Mouse (Mus musculus): ENCODE results near the gene Mettl5. TPM values are rescaled to one million over a fixed set of nuclear protein-coding genes. Genes with fewer than 3 reads are reported as not detected.

Gene Mettl5
- total RNA-seq (2023) = 10 to 100 TPM; 16.2 to 18.0 TPM

DNA sequence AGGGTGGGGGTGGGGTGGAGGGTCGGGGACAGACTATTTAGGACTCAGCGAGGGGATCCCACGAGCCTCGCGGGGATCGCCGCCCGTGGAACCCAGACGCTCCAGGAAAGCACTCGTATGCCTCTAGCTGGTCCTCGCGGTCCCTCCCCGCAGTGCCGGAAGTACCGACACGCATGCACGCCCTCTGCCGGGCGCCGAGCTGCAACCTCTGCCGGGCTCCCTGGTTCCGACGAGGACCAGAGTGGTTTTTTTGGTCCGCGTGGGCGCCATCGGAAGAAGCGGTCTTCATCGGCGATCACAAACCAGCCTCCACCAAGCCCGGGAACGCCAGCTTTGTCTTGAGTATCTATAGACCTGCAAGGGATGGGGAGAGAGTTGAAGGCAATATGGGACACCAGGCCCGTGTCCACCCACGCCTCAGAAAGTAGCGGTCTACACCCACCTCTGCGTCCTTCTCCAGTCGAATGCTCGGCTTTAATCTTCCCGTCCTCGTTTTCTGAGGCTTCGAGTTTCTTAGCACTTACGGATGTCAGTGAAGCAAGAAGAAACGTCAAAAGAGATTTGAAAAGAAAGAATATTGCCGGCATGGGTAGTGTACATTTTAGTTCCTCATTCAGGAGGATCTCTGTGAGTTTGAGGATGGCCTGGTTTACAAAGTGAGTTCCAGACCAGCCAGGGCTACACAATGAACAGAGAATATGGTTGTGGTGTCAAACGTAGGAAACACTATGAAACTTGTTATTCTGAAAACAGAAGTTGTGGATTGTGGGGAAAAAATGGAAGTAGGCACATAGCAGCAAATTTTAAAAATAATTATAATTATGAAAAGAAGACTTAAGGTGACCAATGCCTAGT lies at the start of gene Mettl5:
Gene Mettl5 (minus strand): TSS at position 165 of the 855 bp plus-strand sequence.

GRCm38 (mm10) chr2:69897039-69897617 lies 11.7 kb upstream of the Mettl5 start, which contains the start of gene Ubr3:
Gene Ubr3, plus strand, starts transcription at chr2:69897246.

DNA sequence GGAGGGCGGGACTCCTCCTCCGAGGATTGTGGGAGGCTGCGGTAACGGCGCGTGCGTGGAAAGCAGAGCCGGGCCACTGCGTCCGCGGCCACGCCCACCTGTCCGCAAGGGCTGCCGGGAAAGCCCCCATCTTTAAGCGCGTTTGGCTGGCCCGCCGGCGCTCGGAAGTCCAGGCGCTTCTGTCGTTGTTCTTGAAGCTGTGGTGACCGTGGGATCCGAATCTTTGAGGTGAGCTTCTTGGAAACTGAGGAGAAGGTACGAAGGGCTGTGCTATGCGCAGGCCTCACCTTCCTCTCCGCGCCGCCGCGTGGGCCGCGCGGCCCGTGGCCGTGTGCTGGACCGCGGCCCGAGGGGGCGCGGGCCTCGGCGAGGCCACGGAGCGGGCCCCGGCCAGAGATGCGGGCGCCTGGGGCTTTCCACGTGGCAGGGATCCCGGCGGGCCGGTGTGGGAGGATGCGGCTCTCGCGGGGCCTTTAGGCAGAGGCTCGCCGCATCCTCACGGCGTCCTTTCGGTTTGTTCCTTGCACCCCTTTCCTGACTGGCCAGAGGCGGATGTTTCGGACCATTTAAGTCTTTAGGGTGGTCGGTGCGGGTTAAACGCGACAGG lies 23.8 kb downstream of the Mettl5 start, which contains the start of gene Ssb:
Gene Ssb (plus strand): TSS at position 78 of the 607 bp plus-strand sequence.

DNA sequence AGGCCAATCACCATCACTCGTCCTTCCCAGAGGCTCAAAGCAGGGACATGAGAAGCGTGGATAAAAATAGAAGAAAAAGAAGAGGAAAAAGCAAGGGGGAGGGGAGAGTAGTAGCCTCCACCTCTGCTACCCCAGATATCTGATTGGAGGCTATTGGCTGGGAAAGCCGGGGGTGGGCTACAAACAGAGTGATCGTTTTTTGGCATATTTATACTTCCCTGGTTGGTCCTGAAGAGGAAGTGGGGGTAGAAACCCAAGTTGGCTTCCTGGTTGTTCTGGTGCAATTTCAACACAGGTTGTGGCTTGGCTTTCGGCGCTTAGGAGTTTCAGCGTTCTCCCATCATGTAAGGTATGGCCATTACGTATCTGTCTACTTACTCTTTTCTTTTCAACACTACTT lies 63.7 kb downstream of the Mettl5 start, which contains the start of gene Klhl23:
Gene Klhl23 (plus strand): TSS at position 234 of the 400 bp plus-strand sequence.

Other genes with a start within 250 kb of the Mettl5 start
- not detected for gene Bbs5, start 238.4 kb downstream of the Mettl5 start, total RNA-seq (2023)
- under 1 TPM in 1 of 2 experiments, not detected in 1; 0.21 TPM for gene Klhl41, start 215.5 kb downstream of the Mettl5 start, total RNA-seq (2023)
- 10 to 100 TPM; 19.3 to 20.8 TPM for gene Fastkd1, start 172.1 kb downstream of the Mettl5 start, total RNA-seq (2023)
- gene Ppig, start 163.1 kb downstream of the Mettl5 start, total RNA-seq (2023) = 100 to 1,000 TPM in 1 of 2 experiments, 10 to 100 TPM in 1; 99.4 to 107 TPM
- gene Ccdc173, start 96.0 kb downstream of the Mettl5 start, total RNA-seq (2023) = 1 to 10 TPM; 1.3 to 1.5 TPM
- gene Phospho2, start 96.0 kb downstream of the Mettl5 start, total RNA-seq (2023) = 10 to 100 TPM; 27.5 to 29.8 TPM
- under 1 TPM in 1 of 2 experiments, not detected in 1; 0.23 TPM for gene Klhl23, start 63.7 kb downstream of the Mettl5 start, total RNA-seq (2023)
- gene Ssb, start 24.1 kb downstream of the Mettl5 start, total RNA-seq (2023) = 100 to 1,000 TPM; 193 to 196 TPM
- 10 to 100 TPM; 68.3 to 74.8 TPM for gene Ubr3, start 11.6 kb upstream of the Mettl5 start, total RNA-seq (2023)
- gene Myo3b, start 153.5 kb upstream of the Mettl5 start, total RNA-seq (2023) = 1 to 10 TPM; 2.6 to 4.0 TPM

Data from T-cell, adult 66 days (primary cell).